Mouse (Mus musculus) cerebellum, adult 2 months (tissue): Measurements from ENCODE around the gene Olfr1133. TPM values are rescaled to one million over a fixed set of nuclear protein-coding genes. Genes with fewer than 3 reads are reported as not detected.
"Not testable (repeated sequence)": the region's sequence is repeated elsewhere in the genome, so short reads cannot be mapped to it uniquely, and the experiment has no call there.

Experiments used
- DNase-seq, 2 experiments: peaks; one replicate each; pipeline ENCODE4 v3.0.0; 2021
- H3K27ac ChIP-seq: fragments of 200-500 bp; 2 replicates; pipeline ENCODE4 v1.5.1; 2012; ENCODE audit warnings: low read length, control low read depth, inconsistent platforms; ENCODE audit not compliant: insufficient read depth
- H3K27me3 ChIP-seq: fragments of 200-500 bp; 2 replicates; pipeline ENCODE4 v1.6.1; 2012; ENCODE audit warnings: inconsistent platforms, mild to moderate bottlenecking, low read length, moderate library complexity; ENCODE audit not compliant: control insufficient read depth, insufficient read depth
- H3K4me1 ChIP-seq: fragments of 200-500 bp; 2 replicates; pipeline ENCODE4 v1.6.1; 2011; ENCODE audit warnings: low read length; ENCODE audit not compliant: control insufficient read depth, insufficient read depth
- H3K4me3 ChIP-seq: fragments of 200-500 bp; replicated peaks from 2 replicates; pipeline ENCODE3; 2011; ENCODE audit warnings: mild to moderate bottlenecking, low read depth, low read length, control low read depth; ENCODE audit not compliant: insufficient read depth
- CTCF ChIP-seq: fragments of 200-500 bp; IDR thresholded peaks from 2 replicates; pipeline ENCODE4 v1.5.1; 2011; ENCODE audit warnings: low read depth, mild to moderate bottlenecking, control low read depth, low read length, moderate library complexity, borderline replicate concordance; ENCODE audit not compliant: insufficient read depth
- POLR2A ChIP-seq: fragments of 200-500 bp; IDR thresholded peaks from 2 replicates; pipeline ENCODE4 v1.6.1; 2011; ENCODE audit warnings: low read length, control low read depth, borderline replicate concordance; ENCODE audit not compliant: insufficient read depth
- WGBS: fragments of 180-500 bp; shearing (Covaris S2); methylation state at CpG from one replicate; pipeline ENCODE4 v1.1.7; 2018; 5-methylcytosine and 5-hydroxymethylcytosine counted together
- polyA plus RNA-seq: library from polyadenylated mRNA; depleted of rRNA; stranded (reverse); fragments of >200 nt; gene quantifications from 2 replicates; pipeline ENCODE4 v1.2.3, GENCODE M21; 2012; rRNA removed

Olfr1133 gene
- not detected in 2 replicates for polyA plus RNA-seq

DNA sequence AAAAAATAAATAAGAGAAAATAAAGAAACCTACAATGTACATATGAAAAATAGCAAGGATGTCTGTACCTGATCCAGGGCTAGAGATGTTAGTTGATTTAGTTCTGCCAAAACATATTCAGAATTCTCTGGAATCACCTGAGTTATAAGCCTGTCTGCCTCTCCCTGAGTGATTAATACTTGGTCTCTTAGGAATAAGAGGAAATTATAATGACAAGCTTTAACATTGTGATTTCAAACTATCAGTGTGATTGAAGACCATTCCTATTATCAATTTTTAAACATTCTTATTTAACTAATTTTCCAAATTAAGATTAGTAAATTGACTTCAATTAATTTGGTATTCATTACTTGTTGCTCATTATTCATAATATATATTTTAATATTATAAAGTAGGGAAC lies at the start of gene Olfr1133:
Gene Olfr1133 (minus strand): TSS at position 101 of the 400 bp plus-strand sequence.
- H3K4me3 ChIP-seq, result no peak within 1 kb of the TSS
- H3K27me3 ChIP-seq, result no peaks in the 10 kb centered on the region
- TF ChIP-seq CTCF, result no peak
- TF ChIP-seq POLR2A, result no peak
- no peak within 1 kb of the TSS for H3K27ac ChIP-seq
- DNase-seq, result no peak
- no peaks in the 10 kb centered on the region for H3K4me1 ChIP-seq

DNA sequence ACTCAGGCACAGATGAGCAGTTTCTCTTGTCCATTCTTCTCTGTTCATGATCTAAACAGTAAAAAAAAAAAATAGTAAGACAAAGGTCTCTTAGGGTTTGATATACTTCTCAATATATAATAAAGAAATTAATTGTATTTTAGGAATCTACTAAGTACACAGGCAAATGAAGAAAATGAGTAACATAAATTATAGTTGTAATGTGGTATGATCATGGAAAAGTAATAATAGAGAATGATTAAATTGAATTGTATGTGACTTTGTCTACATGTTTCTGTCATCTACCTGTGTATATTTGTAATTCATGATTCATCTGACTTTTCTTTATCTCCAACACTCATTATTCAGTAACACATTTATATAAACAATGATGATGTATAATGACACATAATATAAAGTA lies 46.7 kb upstream of the Olfr1133 start, which contains the start of gene Olfr1136:
Gene Olfr1136 (minus strand): TSS at position 101 of the 400 bp plus-strand sequence.
- DNase-seq, result no peak
- no peak within 1 kb of the TSS for H3K27ac ChIP-seq
- no peaks in the 10 kb centered on the region for H3K27me3 ChIP-seq
- no peak for TF ChIP-seq CTCF
- TF ChIP-seq POLR2A, result no peak
- H3K4me3 ChIP-seq, result no peak within 1 kb of the TSS
- H3K4me1 ChIP-seq, result no peaks in the 10 kb centered on the region

DNA sequence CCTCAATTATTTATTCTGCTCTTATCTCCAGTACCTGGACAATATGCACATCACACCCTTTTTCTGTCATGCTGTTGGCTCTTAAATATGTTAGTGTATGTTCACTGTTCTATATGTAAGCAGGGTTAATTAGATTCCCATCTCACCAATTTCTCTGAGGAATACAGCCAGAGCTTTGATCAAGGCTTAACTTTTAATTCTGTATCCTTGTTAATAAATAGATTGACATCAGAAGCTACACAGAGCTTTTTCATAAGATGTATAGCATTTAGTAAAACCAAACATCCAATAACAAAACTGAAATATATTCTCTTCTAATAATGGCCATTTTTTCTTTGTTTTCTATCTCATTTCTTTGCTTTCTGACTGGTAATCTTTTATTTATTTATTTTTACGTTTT lies 26.4 kb upstream of the Olfr1133 start, which contains the start of gene Olfr1135:
Gene Olfr1135 (minus strand): TSS at position 101 of the 400 bp plus-strand sequence.
- WGBS, result 5% methylated on average over 1 of the region's 1 CpGs
- Histone ChIP-seq H3K27me3 (no peaks in the 10 kb centered on the region), H3K27ac (no peak within 1 kb of the TSS), H3K4me1 (no peaks in the 10 kb centered on the region), H3K4me3 (no peak within 1 kb of the TSS)
- no peak for DNase-seq
- TF ChIP-seq CTCF (no peak), POLR2A (no peak)

DNA sequence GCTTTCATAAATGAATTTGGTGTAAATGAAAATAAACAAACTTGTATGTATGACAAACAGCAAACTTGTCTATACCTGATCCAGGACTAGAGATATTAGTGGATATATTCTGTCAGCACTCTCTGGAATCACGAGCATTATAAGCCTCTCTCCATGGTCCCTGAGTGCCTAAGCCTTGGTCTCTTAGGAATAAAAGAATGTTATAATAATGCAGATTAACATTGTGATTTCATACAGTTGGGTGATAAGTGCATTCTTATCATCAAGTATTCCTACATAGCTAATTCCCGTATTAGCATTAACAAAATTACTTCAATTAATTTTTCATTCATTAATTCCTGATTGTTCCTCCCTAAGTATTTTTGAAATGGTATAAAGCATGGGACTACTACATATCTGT lies 11.2 kb upstream of the Olfr1133 start, which contains the start of gene Olfr1134:
Gene Olfr1134 (minus strand): TSS at position 101 of the 400 bp plus-strand sequence.
- Histone ChIP-seq H3K27me3 (no peaks in the 10 kb centered on the region), H3K27ac (no peak within 1 kb of the TSS), H3K4me1 (no peaks in the 10 kb centered on the region), H3K4me3 (no peak within 1 kb of the TSS)
- no peak for TF ChIP-seq CTCF
- TF ChIP-seq POLR2A, result no peak
- no peak for DNase-seq
- WGBS, result 73% methylated on average over 2 of the region's 2 CpGs

DNA sequence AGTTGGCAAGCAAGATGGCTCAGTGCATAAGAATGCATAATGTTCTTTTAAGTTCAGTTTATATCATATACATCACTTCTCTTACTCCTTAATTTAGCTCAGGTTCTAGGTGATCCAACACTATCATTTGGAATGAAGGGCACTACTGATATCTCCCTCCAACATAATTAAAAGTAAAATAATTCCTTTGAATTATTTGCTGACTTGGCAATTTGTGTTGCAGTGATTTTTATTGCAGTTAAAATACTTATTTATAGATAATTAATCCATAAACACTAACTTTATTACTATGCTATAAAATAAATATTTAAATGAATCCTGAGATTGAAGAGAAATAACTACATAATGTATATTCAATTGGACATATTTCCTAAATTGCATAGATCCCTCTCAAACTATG lies 4.7 kb downstream of the Olfr1133 start:
- no peak for TF ChIP-seq CTCF
- TF ChIP-seq POLR2A, result no peak
- Histone ChIP-seq H3K27ac (no peak overlapping the region), H3K4me3 (no peak overlapping the region), H3K27me3 (no peaks in the 10 kb centered on the region), H3K4me1 (no peaks in the 10 kb centered on the region)
- no peak for DNase-seq

DNA sequence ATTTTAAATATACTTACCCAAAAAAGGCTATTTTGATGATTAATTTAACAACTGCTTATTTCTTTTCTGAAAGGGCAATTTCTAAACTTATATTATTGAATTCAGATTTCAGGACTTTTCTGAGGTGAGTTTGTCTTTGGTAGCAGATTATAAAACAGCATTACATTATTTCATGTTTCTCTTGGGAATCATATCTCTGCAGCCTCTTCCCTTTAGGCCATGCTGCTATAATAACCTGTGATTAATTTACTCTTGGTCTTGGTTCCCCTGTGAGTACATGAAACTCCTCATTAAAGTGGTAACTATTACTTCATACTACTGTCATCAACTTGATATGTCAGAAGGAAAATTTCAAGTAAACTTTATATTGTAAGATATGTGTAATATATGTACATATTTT lies 9.7 kb downstream of the Olfr1133 start, which contains the start of gene Olfr1132:
Gene Olfr1132 (minus strand): TSS at position 101 of the 400 bp plus-strand sequence.
- DNase-seq, result no peak
- TF ChIP-seq POLR2A (no peak), CTCF (no peak)
- H3K4me3 ChIP-seq, result no peak within 1 kb of the TSS
- H3K27me3 ChIP-seq, result no peaks in the 10 kb centered on the region
- H3K27ac ChIP-seq, result no peak within 1 kb of the TSS
- H3K4me1 ChIP-seq, result no peaks in the 10 kb centered on the region

DNA sequence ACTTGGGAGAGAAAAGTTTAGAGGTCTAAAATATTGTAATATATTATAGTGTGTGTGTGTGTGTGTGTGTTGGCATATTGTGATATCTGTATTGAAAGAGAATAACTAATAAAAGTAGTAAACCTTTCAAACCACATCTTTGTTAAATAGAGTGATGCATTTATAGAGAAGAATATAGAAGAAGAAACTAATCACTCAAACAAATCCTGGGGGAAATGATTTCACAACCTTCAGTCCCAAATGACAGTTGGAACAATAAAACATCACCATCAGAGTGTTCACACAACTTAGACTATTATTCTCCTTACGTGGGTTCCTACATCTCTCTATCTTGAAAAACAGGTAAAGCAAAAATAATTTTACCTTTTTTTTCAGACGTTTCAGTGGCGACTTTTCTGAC lies 20.4 kb downstream of the Olfr1133 start, which contains the start of gene Olfr1131:
Gene Olfr1131 (plus strand): TSS at position 301 of the 400 bp plus-strand sequence.
- no peaks in the 10 kb centered on the region for H3K4me1 ChIP-seq
- no peak for DNase-seq
- H3K4me3 ChIP-seq, result no peak within 1 kb of the TSS
- H3K27me3 ChIP-seq, result no peaks in the 10 kb centered on the region
- no peak within 1 kb of the TSS for H3K27ac ChIP-seq
- WGBS, result 69% methylated on average over 3 of the region's 3 CpGs
- TF ChIP-seq CTCF (no peak), POLR2A (no peak)

DNA sequence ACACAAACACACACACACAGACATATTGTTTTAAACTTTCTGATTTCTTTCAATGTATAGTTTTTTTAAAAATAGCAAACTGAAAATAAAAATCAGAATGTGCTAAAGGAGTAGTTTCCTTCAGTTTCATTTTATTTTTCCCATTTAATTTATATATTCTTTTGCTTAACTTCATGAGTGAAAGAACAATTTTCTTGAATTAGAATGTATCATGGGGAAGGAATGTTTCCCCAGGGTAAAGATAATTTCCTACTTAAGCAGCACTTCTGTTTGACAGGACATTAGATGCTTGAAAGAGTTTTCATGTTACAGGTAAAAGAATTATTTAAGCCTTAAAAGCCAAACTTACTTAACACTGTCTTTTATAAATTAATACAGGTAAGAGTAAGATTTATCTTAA lies 41.3 kb downstream of the Olfr1133 start, which contains the start of gene Olfr1130:
Gene Olfr1130 (plus strand): TSS at position 301 of the 400 bp plus-strand sequence.
- not testable (repeated sequence) for H3K27me3 ChIP-seq

More for the DNA sequence above, 41.3 kb downstream of the Olfr1133 start, which contains the start of gene Olfr1130:
- not testable (repeated sequence) for H3K27ac ChIP-seq, DNase-seq, H3K4me3 ChIP-seq, H3K4me1 ChIP-seq

Other genes starting within 250 kb of the Olfr1133 start
- gene Olfr1123, start 230.7 kb downstream of the Olfr1133 start, polyA plus RNA-seq, result not detected in 2 replicates
- gene Olfr1124, start 217.1 kb downstream of the Olfr1133 start, polyA plus RNA-seq, result not detected in 2 replicates
- not detected in 2 replicates for gene Olfr1126, start 193.4 kb downstream of the Olfr1133 start, polyA plus RNA-seq
- not detected in 2 replicates for gene Pramel7, start 150.3 kb downstream of the Olfr1133 start, polyA plus RNA-seq
- not detected in 2 replicates for gene Pramel6, start 140.8 kb downstream of the Olfr1133 start, polyA plus RNA-seq
- gene Olfr153, start 115.6 kb downstream of the Olfr1133 start, polyA plus RNA-seq, result 0.08 TPM in 1 of 2 replicates, not detected in the other
- gene Olfr1128, start 101.8 kb downstream of the Olfr1133 start, polyA plus RNA-seq, result not detected in 2 replicates
- gene Olfr1129, start 73.5 kb downstream of the Olfr1133 start, polyA plus RNA-seq, result not detected in 2 replicates
- gene Olfr1130, start 41.2 kb downstream of the Olfr1133 start, polyA plus RNA-seq, result not detected in 2 replicates
- not detected in 2 replicates for gene Olfr1131, start 20.3 kb downstream of the Olfr1133 start, polyA plus RNA-seq
- not detected in 2 replicates for gene Olfr1132, start 9.8 kb downstream of the Olfr1133 start, polyA plus RNA-seq
- not detected in 2 replicates for gene Olfr1134, start 11.1 kb upstream of the Olfr1133 start, polyA plus RNA-seq
- not detected in 2 replicates for gene Olfr1135, start 26.3 kb upstream of the Olfr1133 start, polyA plus RNA-seq
- gene Olfr1136, start 46.6 kb upstream of the Olfr1133 start, polyA plus RNA-seq, result not detected in 2 replicates
- gene Olfr1137, start 65.8 kb upstream of the Olfr1133 start, polyA plus RNA-seq, result not detected in 2 replicates
- gene Olfr1138, start 92.6 kb upstream of the Olfr1133 start, polyA plus RNA-seq, result not detected in 2 replicates
- gene Olfr1140, start 96.4 kb upstream of the Olfr1133 start, polyA plus RNA-seq, result not detected in 2 replicates
- gene Olfr1141, start 106.6 kb upstream of the Olfr1133 start, polyA plus RNA-seq, result not detected in 2 replicates
- gene Olfr152, start 132.1 kb upstream of the Olfr1133 start, polyA plus RNA-seq, result not detected in 2 replicates
- not detected in 2 replicates for gene Olfr1143, start 153.2 kb upstream of the Olfr1133 start, polyA plus RNA-seq
- gene Olfr1145, start 162.4 kb upstream of the Olfr1133 start, polyA plus RNA-seq, result not detected in 2 replicates
- not detected in 2 replicates for gene Olfr1148, start 183.2 kb upstream of the Olfr1133 start, polyA plus RNA-seq
- gene Olfr1150-ps1, start 196.6 kb upstream of the Olfr1133 start, polyA plus RNA-seq, result not detected in 2 replicates
- not detected in 2 replicates for gene Olfr1151, start 208.5 kb upstream of the Olfr1133 start, polyA plus RNA-seq
- not detected in 2 replicates for gene Olfr1152, start 219.1 kb upstream of the Olfr1133 start, polyA plus RNA-seq
- not detected in 2 replicates for gene Olfr1153, start 247.6 kb upstream of the Olfr1133 start, polyA plus RNA-seq